Mouse (Mus musculus) CH12.LX (cell line): ENCODE results near the gene Fgfr2. TPM values are rescaled to one million over a fixed set of nuclear protein-coding genes. Genes with fewer than 3 reads are reported as not detected.

Experiments used
- DNase-seq: peaks from one replicate; pipeline ENCODE4 v3.0.0-alpha.2; 2013; ENCODE audit errors: extremely low read depth
- H3K27ac ChIP-seq: 2 replicates; pipeline ENCODE4 v1.5.1; 2012; ENCODE audit warnings: low read depth, mild to moderate bottlenecking, control low read depth, moderate library complexity; ENCODE audit not compliant: insufficient read depth
- H3K27me3 ChIP-seq: replicated peaks from 2 replicates; pipeline ENCODE3; 2012; ENCODE audit warnings: inconsistent platforms
- H3K36me3 ChIP-seq, 2 experiments: replicated peaks in 1 of 2; 2 replicates each; pipeline versions ENCODE3 to v1.6.1; 2012; ENCODE audit warnings: inconsistent platforms in 1 of 2, low read length in 1 of 2, mild to moderate bottlenecking in 1 of 2, mixed read lengths in 1 of 2, moderate library complexity in 1 of 2; ENCODE audit not compliant: control insufficient read depth in 1 of 2, insufficient read depth in 1 of 2
- H3K4me1 ChIP-seq, 2 experiments: 2 replicates each; pipeline ENCODE4 v1.6.1; 2012; ENCODE audit warnings: inconsistent platforms in 1 of 2, moderate library complexity in 1 of 2; ENCODE audit not compliant: insufficient read depth in 2 of 2, control insufficient read depth in 1 of 2
- H3K4me2 ChIP-seq: 2 replicates; pipeline ENCODE4 v1.6.1; 2012; ENCODE audit warnings: low read depth, mild to moderate bottlenecking, control low read depth; ENCODE audit not compliant: poor library complexity, insufficient read depth, severe bottlenecking
- H3K4me3 ChIP-seq, 3 experiments: fragments of 150-350 bp in 1 of 3; sonication (generic) in 1 of 3; replicated peaks in 1 of 3; 2 replicates each; pipeline versions ENCODE3 to v1.5.1; 2011 to 2012; ENCODE audit warnings: low read depth in 2 of 3, low read length in 2 of 3, mild to moderate bottlenecking in 2 of 3, moderate library complexity in 2 of 3, control low read depth in 1 of 3, improper control_type of control experiment in 1 of 3, inconsistent platforms in 1 of 3, mixed read lengths in 1 of 3; ENCODE audit not compliant: poor library complexity in 1 of 3
- H3K79me2 ChIP-seq: replicated peaks from 2 replicates; pipeline ENCODE4 v1.6.1; 2012; ENCODE audit warnings: mild to moderate bottlenecking, moderate library complexity; ENCODE audit not compliant: control insufficient read depth, poor library complexity, insufficient read depth, severe bottlenecking; ENCODE audit errors: extremely low read depth
- H3K9ac ChIP-seq: 2 replicates; pipeline ENCODE4 v1.6.1; 2012; ENCODE audit warnings: low read depth, mild to moderate bottlenecking, control low read depth, moderate library complexity; ENCODE audit not compliant: insufficient read depth
- H3K9me3 ChIP-seq: replicated peaks from 2 replicates; pipeline ENCODE3; 2012; ENCODE audit warnings: low read length, inconsistent platforms, mixed read lengths
- BHLHE40 ChIP-seq: IDR thresholded peaks from 2 replicates; pipeline ENCODE4 v1.6.1; 2011; ENCODE audit warnings: mild to moderate bottlenecking, low read depth, low read length, improper control_type of control experiment
- ELF1 ChIP-seq: IDR thresholded peaks from 2 replicates; pipeline ENCODE4 v1.6.1; 2014; ENCODE audit warnings: low read depth, mild to moderate bottlenecking, inconsistent platforms, low read length, improper control_type of control experiment
- EP300 ChIP-seq: IDR thresholded peaks from 2 replicates; pipeline ENCODE4 v1.6.1; 2011; ENCODE audit warnings: low read length, improper control_type of control experiment
- ETS1 ChIP-seq: conservative IDR thresholded peaks from 2 replicates; pipeline ENCODE4 v1.6.1; 2012; ENCODE audit warnings: low read depth, mild to moderate bottlenecking, inconsistent platforms, low read length, improper control_type of control experiment, moderate library complexity
- GABPA ChIP-seq: IDR thresholded peaks from 2 replicates; pipeline ENCODE4 v1.6.1; 2012; ENCODE audit warnings: low read depth, low read length, improper control_type of control experiment, inconsistent platforms; ENCODE audit not compliant: insufficient replicate concordance
- MAFK ChIP-seq: IDR thresholded peaks from 2 replicates; pipeline ENCODE4 v1.6.1; 2011; ENCODE audit warnings: low read length, improper control_type of control experiment; ENCODE audit not compliant: insufficient replicate concordance
- MXI1 ChIP-seq: IDR thresholded peaks from 2 replicates; pipeline ENCODE4 v1.6.1; 2011; ENCODE audit warnings: mild to moderate bottlenecking, low read depth, low read length, improper control_type of control experiment
- NELFE ChIP-seq: IDR thresholded peaks from 2 replicates; pipeline ENCODE4 v1.6.1; 2011; ENCODE audit warnings: low read depth, low read length, improper control_type of control experiment
- POLR2AphosphoS2 ChIP-seq: IDR thresholded peaks from 2 replicates; pipeline ENCODE4 v1.6.1; 2011; ENCODE audit warnings: low read depth, low read length, improper control_type of control experiment
- RAD21 ChIP-seq: IDR thresholded peaks from 2 replicates; pipeline ENCODE4 v1.6.1; 2011; ENCODE audit warnings: low read depth, mild to moderate bottlenecking, low read length, improper control_type of control experiment, moderate library complexity
- USF1 ChIP-seq: IDR thresholded peaks from 2 replicates; pipeline ENCODE4 v1.6.1; 2014; ENCODE audit warnings: low read depth, mild to moderate bottlenecking, inconsistent platforms, low read length, improper control_type of control experiment
- ZMIZ1 ChIP-seq: IDR thresholded peaks from 2 replicates; pipeline ENCODE4 v1.6.1; 2012; ENCODE audit warnings: low read depth, mild to moderate bottlenecking, inconsistent platforms, low read length, improper control_type of control experiment
- ZNF384 ChIP-seq: IDR thresholded peaks from 2 replicates; pipeline ENCODE4 v1.6.1; 2012; ENCODE audit warnings: low read depth, low read length, improper control_type of control experiment, inconsistent platforms
- dilution Hi-C: fragments of 300-500 bp; cut with MboI; formaldehyde crosslinking; loops from 2 replicates; pipeline ENCODE4 v1.14.3; 2020; ENCODE audit warnings: low sequenced_read_pairs; ENCODE audit not compliant: extremely low pct_unique_long_range_greater_than_20kb, extremely low pct_ligation_motif_present
- in situ Hi-C: fragments of 300-500 bp; cut with MboI; formaldehyde crosslinking; loops from 3 replicates; pipeline ENCODE4 v1.14.3; 2019; ENCODE audit warnings: low sequenced_read_pairs, low pct_ligation_motif_present, low pct_unique_long_range_greater_than_20kb, mixed read lengths
- polyA plus RNA-seq: library from polyadenylated mRNA; unstranded; fragments of >175 nt; gene quantifications from 2 replicates; pipeline ENCODE4 v1.2.1, GENCODE M21; 2012; ENCODE audit warnings: low read depth; ENCODE audit not compliant: insufficient read length
- total RNA-seq, 2 experiments: library from RNA; depleted of rRNA; stranded (reverse); fragments of 300-350 nt in 1 of 2; fragments of >200 nt in 1 of 2; gene quantifications; 2 replicates each; pipeline ENCODE4 v1.2.3; 2012 to 2014

The Fgfr2 gene
- total and polyA plus RNA-seq, 3 experiments, result not detected

DNA sequence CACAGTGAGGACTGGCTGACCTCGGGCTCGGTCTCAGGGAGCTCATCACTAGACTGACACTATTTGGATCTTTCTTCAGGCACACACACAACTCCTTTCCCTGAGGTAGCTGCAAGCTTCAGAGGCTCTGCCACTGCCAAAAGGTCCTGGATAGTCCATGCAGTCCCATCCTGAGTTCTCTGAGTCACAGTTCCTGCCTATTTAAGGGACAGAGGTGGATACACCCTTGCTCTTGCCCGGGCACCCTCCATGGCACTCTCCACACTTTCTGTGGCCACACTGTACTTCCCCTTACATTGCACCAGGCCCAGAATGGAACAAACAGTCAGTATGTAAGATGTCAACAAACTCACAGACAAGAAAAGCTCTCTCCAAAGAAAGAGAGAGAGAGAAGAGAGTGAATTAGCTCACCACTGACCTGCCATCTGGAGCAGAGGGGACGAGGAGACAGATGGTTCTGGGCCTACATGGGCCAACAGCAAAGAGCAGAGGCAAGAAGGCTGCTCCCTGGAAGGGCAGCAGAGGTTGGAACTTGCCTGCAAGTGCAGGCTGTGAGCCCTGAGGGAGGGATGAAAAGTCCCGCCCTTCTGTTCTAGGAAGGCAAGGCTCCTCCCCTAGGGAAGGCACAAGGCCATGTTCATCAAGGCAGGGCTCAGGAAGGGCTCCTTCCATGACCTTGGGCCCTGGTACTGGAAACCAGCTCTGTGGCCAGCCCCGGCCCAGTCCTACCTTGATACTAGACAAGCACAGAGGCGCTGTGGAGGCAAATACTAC is 346.6 kb downstream of the Fgfr2 start:
- in situ Hi-C loops (no loop called here), dilution Hi-C loops (no loop called here)
- no peak overlapping the region for H3K4me3 ChIP-seq
- H3K36me3 ChIP-seq, result peaks cover 68 to 97% of the 10 kb centered on the region in 2 experiments
- H3K9ac ChIP-seq, result no peak overlapping the region
- no peak overlapping the region for H3K27ac ChIP-seq
- H3K79me2 ChIP-seq, result peaks cover 8% of the 10 kb centered on the region; the same call in 1 of the 2 replicates
- H3K9me3 ChIP-seq, result no peaks in the 10 kb centered on the region
- H3K4me2 ChIP-seq, result no peak overlapping the region
- TF ChIP-seq ZNF384, result no peak
- no peak for TF ChIP-seq POLR2AphosphoS2
- no peak for TF ChIP-seq GABPA
- no peak for TF ChIP-seq MAFK
- no peak for TF ChIP-seq ZMIZ1
- no peak for TF ChIP-seq ETS1
- no peak for TF ChIP-seq ELF1
- no peak for TF ChIP-seq BHLHE40
- DNase-seq, result no peak
- peaks cover 7 to 55% of the 10 kb centered on the region in 2 experiments for H3K4me1 ChIP-seq
- no peaks in the 10 kb centered on the region for H3K27me3 ChIP-seq

DNA sequence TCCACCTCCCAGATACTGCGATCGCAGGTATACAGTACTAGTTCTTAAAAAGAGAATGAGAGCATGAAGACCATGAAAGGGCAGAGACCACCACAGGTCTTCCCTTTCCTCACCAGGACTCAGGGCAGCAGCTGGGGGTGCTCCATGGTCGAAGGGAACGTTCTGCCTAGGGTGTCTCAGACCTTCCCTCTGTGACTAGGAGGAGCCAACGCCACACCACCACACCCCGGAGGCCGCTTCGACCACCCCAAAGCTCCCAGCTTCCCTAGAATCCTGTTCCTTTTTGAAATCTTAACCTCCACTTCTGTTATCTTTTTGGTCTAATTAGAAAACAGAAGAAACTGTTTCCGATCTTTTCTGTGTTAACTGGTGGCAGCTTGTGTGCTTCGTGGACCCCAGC is 347.2 kb downstream of the Fgfr2 start:
- H3K4me2 ChIP-seq, result no peak overlapping the region
- H3K27ac ChIP-seq, result no peak overlapping the region
- H3K9ac ChIP-seq, result no peak overlapping the region
- in situ Hi-C loops (no loop called here), dilution Hi-C loops (no loop called here)
- H3K4me1 ChIP-seq, result peaks cover 7 to 54% of the 10 kb centered on the region in 2 experiments
- H3K36me3 ChIP-seq, result peaks cover 71 to 96% of the 10 kb centered on the region in 2 experiments
- no peak for TF ChIP-seq NELFE
- no peak for TF ChIP-seq USF1
- no peak for TF ChIP-seq MAFK
- TF ChIP-seq ELF1, result no peak
- no peak for TF ChIP-seq EP300
- no peak for TF ChIP-seq ZNF384
- TF ChIP-seq MXI1, result no peak
- TF ChIP-seq ETS1, result no peak
- TF ChIP-seq RAD21, result no peak
- H3K4me3 ChIP-seq, result no peak overlapping the region
- H3K9me3 ChIP-seq, result no peaks in the 10 kb centered on the region
- no peak for DNase-seq
- H3K27me3 ChIP-seq, result no peaks in the 10 kb centered on the region
- peaks cover 8% of the 10 kb centered on the region; the same call in 1 of the 2 replicates for H3K79me2 ChIP-seq
